Comparison of ENCODE assay signal across 22 mouse cellular contexts in the genomic region with DNA sequence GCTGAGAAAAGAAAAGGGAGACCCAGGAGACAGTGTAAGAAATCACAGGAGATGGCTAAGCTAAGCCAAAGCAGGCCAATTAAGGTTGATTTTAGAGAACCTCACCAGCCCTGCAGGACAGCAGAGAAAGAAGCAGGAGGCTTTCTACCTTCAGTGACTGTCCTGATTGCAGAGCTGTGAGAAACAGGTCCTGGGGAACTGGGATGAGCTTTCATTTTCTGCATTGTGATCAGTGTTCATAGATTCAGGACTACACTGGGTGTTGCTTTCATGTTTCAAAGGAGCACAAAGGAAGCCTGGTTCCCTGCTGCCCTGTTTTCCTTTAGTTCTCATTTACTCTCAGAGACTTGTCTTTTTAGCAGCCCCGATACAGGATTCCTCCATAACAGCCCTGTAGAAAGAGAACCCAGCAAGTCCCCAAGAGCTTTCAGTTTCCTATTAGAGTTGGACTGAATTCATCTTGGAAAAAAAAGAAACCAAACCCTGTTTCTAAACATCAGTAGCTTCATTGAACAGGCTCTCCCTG.
A peak's percentile ranks its signal among the peaks of the same experiment; 100 is the strongest.
DNase-seq lines count a peak whose midpoint lies in the region; ATAC-seq and TF ChIP-seq lines count a peak whose summit lies in the region.
"Had no signal": no experiment of that assay in that cellular context is flagged by ENCODE, and none has a peak within 500 bp of the region (broad histone marks: within the 10 kb centered on the region; RNA-seq: fewer than 3 reads in every experiment).

No protein-coding gene starts in this region.

- ATAC-seq in midbrain, postnatal 0 days (ENCODE audit: low FRiP score) = no peak
- ATAC-seq: inflammation-experienced regulatory T-cells, adult 6 months; Patski had no signal

- H3K9me3 ChIP-seq in midbrain, postnatal 0 days (ENCODE audit: low read length) = no peaks in the 10 kb centered on the region
- H3K9me3 ChIP-seq: embryonic facial prominence, embryonic 10.5 days; heart, embryonic 15.5 days had no signal

- H3K4me3 ChIP-seq in layer of hippocampus, adult 2 months = no peak overlapping the region
- no peak overlapping the region for H3K4me3 ChIP-seq in midbrain, postnatal 0 days (ENCODE audit: low read depth, low read length)
- H3K4me3 ChIP-seq: embryonic facial prominence, embryonic 10.5 days; heart, embryonic 15.5 days; myocyte had no signal

- no peaks in the 10 kb centered on the region for H3K36me3 ChIP-seq in midbrain, postnatal 0 days (ENCODE audit: insufficient read depth, low read length)
- H3K36me3 ChIP-seq: embryonic facial prominence, embryonic 10.5 days; heart, embryonic 15.5 days had no signal

- no peaks in the 10 kb centered on the region for H3K4me1 ChIP-seq in midbrain, postnatal 0 days (ENCODE audit: insufficient read depth, low read length)
- H3K4me1 ChIP-seq: embryonic facial prominence, embryonic 10.5 days; heart, embryonic 15.5 days had no signal

- TF ChIP-seq CTCF in layer of hippocampus, adult 2 months (conservative IDR thresholded peaks at IDR 0.05) = no peak
- no peak for TF ChIP-seq CTCF in midbrain, postnatal 0 days (IDR thresholded peaks at IDR 0.05)

- no peaks in the 10 kb centered on the region for H3K27me3 ChIP-seq in midbrain, postnatal 0 days (ENCODE audit: insufficient read depth, low read length)
- H3K27me3 ChIP-seq: heart, embryonic 15.5 days; Patski had no signal

- no peak overlapping the region for H3K9ac ChIP-seq in midbrain, postnatal 0 days (replicated peaks; ENCODE audit: low read length, poor library complexity, severe bottlenecking)
- H3K9ac ChIP-seq: heart, embryonic 15.5 days had no signal

- 16% methylated on average over 1 of the region's 1 CpGs for WGBS in midbrain, postnatal 0 days

- H3K4me2 ChIP-seq in midbrain, postnatal 0 days (ENCODE audit: low read depth, low read length, poor library complexity, severe bottlenecking) = no peak overlapping the region
- H3K4me2 ChIP-seq: heart, embryonic 15.5 days; liver, embryonic 11.5 days had no signal

- peak; percentile 1 for DNase-seq in embryo, embryonic 10.5 days (ENCODE audit: low spot score)
- no peak for DNase-seq in embryo, embryonic 9.5 days (ENCODE audit: extremely low spot score)
- peak in 1 of 2 experiments; percentile 14 for DNase-seq in layer of hippocampus, adult 2 months (ENCODE audit: low spot score in 2 of 2)
- DNase-seq in layer of hippocampus, adult 11-12 months (ENCODE audit: low spot score) = no peak
- DNase-seq in right cerebral cortex, adult 2 months (ENCODE audit: low spot score in 2 of 2) = peak; percentile 3 to 24
- no peak for DNase-seq in right cerebral cortex, postnatal 14 days
- DNase-seq in midbrain, postnatal 0 days (ENCODE audit: low spot score) = peak; percentile 15
- no peak for DNase-seq in spleen, postnatal 4 days (ENCODE audit: low spot score in 2 of 2)
- DNase-seq: adrenal gland, adult 8-10 months; cerebellum, adult 11 months; cerebellum, postnatal 25 days; gastrocnemius, postnatal 36 days; kidney, adult 8-10 months; kidney, postnatal 14 days; layer of hippocampus, adult 9-11 months; lung, adult 18-20 months had no signal

- H3K27ac ChIP-seq in layer of hippocampus, adult 2 months = peak overlapping the region; percentile 60; the same call in 1 of the 2 replicates
- H3K27ac ChIP-seq in midbrain, postnatal 0 days (ENCODE audit: low read depth, low read length) = no peak overlapping the region
- H3K27ac ChIP-seq: embryonic facial prominence, embryonic 10.5 days; heart, embryonic 15.5 days had no signal

Comparison
In these comparisons a context has a peak if more than half of its experiments do, and no peak if none do; other contexts are left out.
1. DNase-seq: peak in embryo, embryonic 10.5 days (single experiment), right cerebral cortex, adult 2 months (2 of 2) and midbrain, postnatal 0 days (single experiment); none in embryo, embryonic 9.5 days (single experiment), layer of hippocampus, adult 11-12 months (single experiment), right cerebral cortex, postnatal 14 days (single experiment) and spleen, postnatal 4 days (0 of 2).